Comparison of ENCODE assay signal across 10 mouse cellular contexts in the genomic region with DNA sequence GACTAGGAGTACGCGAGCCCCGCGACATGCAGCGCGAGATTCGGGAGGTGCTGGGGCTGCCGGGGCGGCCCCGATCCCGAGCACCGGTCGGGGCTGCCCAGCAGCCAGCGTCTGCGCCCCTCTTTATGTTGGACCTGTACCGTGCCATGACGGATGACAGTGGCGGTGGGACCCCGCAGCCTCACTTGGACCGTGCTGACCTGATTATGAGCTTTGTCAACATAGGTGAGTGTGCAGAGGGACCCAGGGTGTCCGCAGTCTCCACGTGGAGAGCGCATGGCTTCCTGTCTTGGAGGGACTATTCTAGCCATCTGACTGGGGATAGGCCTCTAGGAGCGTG. TPM values are rescaled to one million over a fixed set of nuclear protein-coding genes. Genes with fewer than 3 reads are reported as not detected.
DNase-seq lines count a peak whose midpoint lies in the region; ATAC-seq and TF ChIP-seq lines count a peak whose summit lies in the region.
"Had no signal": no experiment of that assay in that cellular context is flagged by ENCODE, and none has a peak within 500 bp of the region (broad histone marks: within the 10 kb centered on the region; RNA-seq: fewer than 3 reads in every experiment).

No protein-coding gene starts in this region.

- H3K4me2 ChIP-seq in kidney, postnatal 0 days (ENCODE audit: low read length) = peak overlapping the region; percentile 49
- peak overlapping the region; percentile 50 for H3K4me2 ChIP-seq in neural tube, embryonic 13.5 days

- TF ChIP-seq CTCF in kidney, postnatal 0 days (IDR thresholded peaks at IDR 0.05; ENCODE audit: low read depth) = no peak

- WGBS in kidney, postnatal 0 days = 20% methylated on average over 24 of the region's 24 CpGs
- 27% methylated on average over 24 of the region's 24 CpGs for WGBS in forebrain, embryonic 10.5 days
- WGBS in limb, embryonic 10.5 days = 22% methylated on average over 24 of the region's 24 CpGs
- WGBS in neural tube, embryonic 13.5 days = 28% methylated on average over 24 of the region's 24 CpGs

- peaks cover 21% of the 10 kb centered on the region for H3K27me3 ChIP-seq in kidney, postnatal 0 days (ENCODE audit: insufficient read depth, low read length)
- H3K27me3 ChIP-seq in forebrain, embryonic 10.5 days (ENCODE audit: poor library complexity, severe bottlenecking) = peaks cover 58% of the 10 kb centered on the region
- peaks cover 67% of the 10 kb centered on the region for H3K27me3 ChIP-seq in limb, embryonic 10.5 days (ENCODE audit: low read depth, poor library complexity, severe bottlenecking)
- H3K27me3 ChIP-seq in neural tube, embryonic 13.5 days = peaks cover 55% of the 10 kb centered on the region

- no peak overlapping the region for H3K27ac ChIP-seq in kidney, postnatal 0 days
- no peak overlapping the region for H3K27ac ChIP-seq in forebrain, embryonic 10.5 days
- H3K27ac ChIP-seq in limb, embryonic 10.5 days = no peak overlapping the region
- no peak overlapping the region for H3K27ac ChIP-seq in neural tube, embryonic 13.5 days (replicated peaks)
- H3K27ac ChIP-seq: left cerebral cortex, adult 2 months had no signal

- 0 out of 2 replicates have a peak, but pooled peaks have one; percentile 15 for ATAC-seq in kidney, postnatal 0 days (replicated peaks; ENCODE audit: low FRiP score, low read depth)
- peak; percentile 57; the same call in 1 of the 2 replicates for ATAC-seq in neural tube, embryonic 13.5 days (ENCODE audit: low read depth)

- no peak overlapping the region for H3K9ac ChIP-seq in kidney, postnatal 0 days (ENCODE audit: low read depth, low read length)
- peak overlapping the region; percentile 23; the same call in 1 of the 2 replicates for H3K9ac ChIP-seq in neural tube, embryonic 13.5 days

- no peaks in the 10 kb centered on the region for H3K36me3 ChIP-seq in kidney, postnatal 0 days (ENCODE audit: insufficient read depth, low read length)
- no peaks in the 10 kb centered on the region for H3K36me3 ChIP-seq in forebrain, embryonic 10.5 days (replicated peaks)
- no peaks in the 10 kb centered on the region for H3K36me3 ChIP-seq in limb, embryonic 10.5 days
- no peaks in the 10 kb centered on the region for H3K36me3 ChIP-seq in neural tube, embryonic 13.5 days

- DNase-seq in kidney, postnatal 0 days (ENCODE audit: low spot score) = no peak
- no peak for DNase-seq in kidney, adult 18-20 months
- DNase-seq in forebrain, embryonic 10.5 days (ENCODE audit: extremely low spot score, low spot score) = no peak
- no peak for DNase-seq in limb, embryonic 10.5 days (ENCODE audit: low spot score)
- no peak for DNase-seq in adrenal gland, postnatal 36 days
- DNase-seq in right cerebral cortex, postnatal 14 days = no peak
- DNase-seq in cerebellum, postnatal 10 days = no peak
- DNase-seq: gastrocnemius, postnatal 10 days had no signal

- peak overlapping the region; percentile 18 for H3K4me3 ChIP-seq in kidney, postnatal 0 days (replicated peaks; ENCODE audit: low read depth, low read length)
- peak overlapping the region; percentile 46 for H3K4me3 ChIP-seq in forebrain, embryonic 10.5 days
- peak overlapping the region; percentile 43 for H3K4me3 ChIP-seq in limb, embryonic 10.5 days
- peak overlapping the region; percentile 27 for H3K4me3 ChIP-seq in neural tube, embryonic 13.5 days
- H3K4me3 ChIP-seq: left cerebral cortex, adult 2 months had no signal

- H3K4me1 ChIP-seq in kidney, postnatal 0 days (replicated peaks; ENCODE audit: insufficient read depth, low read length) = no peaks in the 10 kb centered on the region
- H3K4me1 ChIP-seq in forebrain, embryonic 10.5 days = peaks cover 12% of the 10 kb centered on the region
- H3K4me1 ChIP-seq in limb, embryonic 10.5 days = peaks cover 10% of the 10 kb centered on the region
- peaks cover 10% of the 10 kb centered on the region for H3K4me1 ChIP-seq in neural tube, embryonic 13.5 days (replicated peaks)

- no peaks in the 10 kb centered on the region for H3K9me3 ChIP-seq in kidney, postnatal 0 days (replicated peaks; ENCODE audit: low read length)
- H3K9me3 ChIP-seq in forebrain, embryonic 10.5 days = no peaks in the 10 kb centered on the region; the same call in 1 of the 2 replicates
- no peaks in the 10 kb centered on the region for H3K9me3 ChIP-seq in limb, embryonic 10.5 days (replicated peaks)
- H3K9me3 ChIP-seq in neural tube, embryonic 13.5 days = no peaks in the 10 kb centered on the region

RNA-seq across cellular contexts. Expression of a gene that starts 0.5 kb away (rescaled TPM):
- 0.34 and 0.38 TPM in 2 replicates for polyA plus RNA-seq in kidney, postnatal 0 days (2015; fragmentation: Nextera tagmentation; extraction: Ambion mirVana)
- polyA plus RNA-seq in forebrain, embryonic 10.5 days (2016; fragmentation: Nextera tagmentation; extraction: Ambion mirVana) = 0.12 and 0.15 TPM in 2 replicates
- 0.16 and 0.29 TPM in 2 replicates for polyA plus RNA-seq in limb, embryonic 10.5 days (2016; fragmentation: Nextera tagmentation; extraction: Ambion mirVana)
- polyA plus RNA-seq in neural tube, embryonic 13.5 days (2015; fragmentation: Nextera tagmentation; extraction: Ambion mirVana) = 0.14 and 0.18 TPM in 2 replicates
- total RNA-seq in adrenal gland, postnatal 36 days (2021) = not detected
- total RNA-seq: gastrocnemius, postnatal 10 days had no signal

RNA-seq across cellular contexts. Expression of a gene that starts 10.6 kb away (rescaled TPM):
- 0.17 and 0.20 TPM in 2 replicates for polyA plus RNA-seq in kidney, postnatal 0 days (2015; fragmentation: Nextera tagmentation; extraction: Ambion mirVana)
- 0.10 TPM in 1 of 2 replicates, not detected in the other for polyA plus RNA-seq in forebrain, embryonic 10.5 days (2016; fragmentation: Nextera tagmentation; extraction: Ambion mirVana)
- polyA plus RNA-seq in limb, embryonic 10.5 days (2016; fragmentation: Nextera tagmentation; extraction: Ambion mirVana) = not detected in 2 replicates
- 0.45 TPM in 1 of 2 replicates, not detected in the other for polyA plus RNA-seq in neural tube, embryonic 13.5 days (2015; fragmentation: Nextera tagmentation; extraction: Ambion mirVana)
- not detected for total RNA-seq in adrenal gland, postnatal 36 days (2021)
- total RNA-seq: gastrocnemius, postnatal 10 days had no signal

RNA-seq across cellular contexts. Expression of a gene that starts 34.3 kb away (rescaled TPM):
- 76.9 and 82.8 TPM in 2 replicates for polyA plus RNA-seq in kidney, postnatal 0 days (2015; fragmentation: Nextera tagmentation; extraction: Ambion mirVana)
- 142 and 145 TPM in 2 replicates for polyA plus RNA-seq in forebrain, embryonic 10.5 days (2016; fragmentation: Nextera tagmentation; extraction: Ambion mirVana)
- 133 and 144 TPM in 2 replicates for polyA plus RNA-seq in limb, embryonic 10.5 days (2016; fragmentation: Nextera tagmentation; extraction: Ambion mirVana)
- polyA plus RNA-seq in neural tube, embryonic 13.5 days (2015; fragmentation: Nextera tagmentation; extraction: Ambion mirVana) = 61.8 and 62.7 TPM in 2 replicates
- 10 to 100 TPM; 48.8 to 58.1 TPM for total RNA-seq in adrenal gland, postnatal 36 days (2021)
